10 mouse cellular contexts compared by ENCODE assay signal in the genomic region with DNA sequence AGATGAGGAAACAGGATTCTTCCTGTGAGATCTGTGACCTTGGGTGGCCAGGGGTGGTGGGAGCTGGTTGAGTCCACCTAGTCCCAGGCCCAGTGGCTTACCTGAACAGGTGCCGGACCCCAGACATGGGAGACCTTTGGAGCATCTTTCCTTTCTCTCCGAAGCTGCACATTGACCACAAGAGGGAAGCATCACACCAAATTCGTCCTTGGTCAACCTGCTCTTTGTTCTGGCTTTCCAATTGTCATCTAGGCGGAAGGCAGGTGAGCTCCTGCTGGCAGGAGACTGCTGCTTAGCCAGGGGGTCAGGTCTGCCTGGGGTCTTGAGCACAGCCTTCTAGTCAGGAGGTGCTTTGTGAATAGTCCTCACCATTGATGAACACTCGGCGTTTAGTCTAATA.
DNase-seq lines count a peak whose midpoint lies in the region; ATAC-seq and TF ChIP-seq lines count a peak whose summit lies in the region.
"Had no signal": no experiment of that assay in that cellular context is flagged by ENCODE, and none has a peak within 500 bp of the region (broad histone marks: within the 10 kb centered on the region; RNA-seq: fewer than 3 reads in every experiment).

No protein-coding gene starts in this region.

- no peaks in the 10 kb centered on the region for H3K9me3 ChIP-seq in limb, embryonic 14.5 days (ENCODE audit: control insufficient read depth, low read length)
- H3K9me3 ChIP-seq in limb, embryonic 10.5 days (replicated peaks): no peaks in the 10 kb centered on the region
- H3K9me3 ChIP-seq in midbrain, embryonic 16.5 days (replicated peaks; ENCODE audit: control insufficient read depth, low read length, poor library complexity, severe bottlenecking): no peaks in the 10 kb centered on the region
- H3K9me3 ChIP-seq: embryonic facial prominence, embryonic 13.5 days; limb, embryonic 15.5 days had no signal

- no peak overlapping the region for H3K9ac ChIP-seq in limb, embryonic 14.5 days (ENCODE audit: low read depth, low read length, severe bottlenecking)
- no peak overlapping the region for H3K9ac ChIP-seq in midbrain, embryonic 16.5 days (ENCODE audit: low read depth, low read length)
- H3K9ac ChIP-seq: embryonic facial prominence, embryonic 13.5 days; limb, embryonic 15.5 days had no signal

- DNase-seq in adrenal gland, postnatal 14 days: peak; percentile 19
- DNase-seq in adrenal gland, adult 2 months: no peak
- DNase-seq in limb, embryonic 14.5 days (ENCODE audit: low spot score): peak; percentile 40
- DNase-seq in limb, embryonic 10.5 days (ENCODE audit: low spot score): no peak
- peak; percentile 25 for DNase-seq in embryo, embryonic 9.5 days (ENCODE audit: extremely low spot score)
- no peak for DNase-seq in Muller cell, postnatal 12 days (ENCODE audit: inconsistent ontology term)
- no peak for DNase-seq in thymus, adult 18-20 months

- no peaks in the 10 kb centered on the region for H3K4me1 ChIP-seq in limb, embryonic 14.5 days (ENCODE audit: control insufficient read depth, insufficient read depth, low read length)
- H3K4me1 ChIP-seq in limb, embryonic 10.5 days: peaks cover 6% of the 10 kb centered on the region
- no peaks in the 10 kb centered on the region for H3K4me1 ChIP-seq in midbrain, embryonic 16.5 days (ENCODE audit: control insufficient read depth, insufficient read depth, low read length)
- H3K4me1 ChIP-seq: embryonic facial prominence, embryonic 13.5 days; limb, embryonic 15.5 days had no signal

- H3K27ac ChIP-seq in limb, embryonic 14.5 days (replicated peaks; ENCODE audit: low read depth, low read length): no peak overlapping the region
- no peak overlapping the region for H3K27ac ChIP-seq in limb, embryonic 10.5 days
- H3K27ac ChIP-seq in midbrain, embryonic 16.5 days (ENCODE audit: low read length): no peak overlapping the region
- H3K27ac ChIP-seq: embryonic facial prominence, embryonic 13.5 days; limb, embryonic 15.5 days had no signal

- 57% methylated on average over 6 of the region's 6 CpGs for WGBS in limb, embryonic 14.5 days
- WGBS in limb, embryonic 10.5 days: 55% methylated on average over 6 of the region's 6 CpGs
- WGBS in midbrain, embryonic 16.5 days: 49% methylated on average over 6 of the region's 6 CpGs

- H3K36me3 ChIP-seq in limb, embryonic 14.5 days (ENCODE audit: control insufficient read depth, insufficient read depth, low read length): no peaks in the 10 kb centered on the region
- H3K36me3 ChIP-seq in limb, embryonic 10.5 days: no peaks in the 10 kb centered on the region
- no peaks in the 10 kb centered on the region for H3K36me3 ChIP-seq in midbrain, embryonic 16.5 days (ENCODE audit: control insufficient read depth, insufficient read depth, low read length)
- H3K36me3 ChIP-seq: embryonic facial prominence, embryonic 13.5 days; limb, embryonic 15.5 days had no signal

- H3K4me3 ChIP-seq in limb, embryonic 14.5 days (replicated peaks; ENCODE audit: low read length): no peak overlapping the region
- H3K4me3 ChIP-seq in limb, embryonic 10.5 days: no peak overlapping the region
- no peak overlapping the region for H3K4me3 ChIP-seq in midbrain, embryonic 16.5 days (ENCODE audit: low read depth, low read length)
- H3K4me3 ChIP-seq: embryonic facial prominence, embryonic 13.5 days; limb, embryonic 15.5 days had no signal

- no peak for ATAC-seq in limb, embryonic 14.5 days (ENCODE audit: low FRiP score, low read depth)
- ATAC-seq in midbrain, embryonic 16.5 days: peak; percentile 65; the same call in 1 of the 2 replicates

- H3K4me2 ChIP-seq in limb, embryonic 14.5 days (replicated peaks; ENCODE audit: low read depth, low read length, severe bottlenecking): no peak overlapping the region
- H3K4me2 ChIP-seq in midbrain, embryonic 16.5 days (ENCODE audit: low read length): no peak overlapping the region
- H3K4me2 ChIP-seq: embryonic facial prominence, embryonic 13.5 days; limb, embryonic 15.5 days had no signal

- TF ChIP-seq POLR2A in limb, embryonic 14.5 days (IDR thresholded peaks at IDR 0.05; ENCODE audit: borderline replicate concordance, extremely low read depth, insufficient read depth, insufficient read length): no peak

- H3K27me3 ChIP-seq in limb, embryonic 14.5 days (ENCODE audit: control insufficient read depth, insufficient read depth, low read length): no peaks in the 10 kb centered on the region
- no peaks in the 10 kb centered on the region for H3K27me3 ChIP-seq in limb, embryonic 10.5 days (ENCODE audit: low read depth, poor library complexity, severe bottlenecking)
- H3K27me3 ChIP-seq in midbrain, embryonic 16.5 days (ENCODE audit: control insufficient read depth, insufficient read depth, low read depth, low read length): no peaks in the 10 kb centered on the region
- H3K27me3 ChIP-seq: embryonic facial prominence, embryonic 13.5 days; limb, embryonic 15.5 days had no signal

Comparison
In these comparisons a context has a peak if more than half of its experiments do, and no peak if none do; other contexts are left out.
1. DNase-seq: peak in adrenal gland, postnatal 14 days (single experiment), limb, embryonic 14.5 days (single experiment) and embryo, embryonic 9.5 days (single experiment); none in adrenal gland, adult 2 months (single experiment), limb, embryonic 10.5 days (single experiment), Muller cell, postnatal 12 days (single experiment) and thymus, adult 18-20 months (0 of 2).